In the genomic region with DNA sequence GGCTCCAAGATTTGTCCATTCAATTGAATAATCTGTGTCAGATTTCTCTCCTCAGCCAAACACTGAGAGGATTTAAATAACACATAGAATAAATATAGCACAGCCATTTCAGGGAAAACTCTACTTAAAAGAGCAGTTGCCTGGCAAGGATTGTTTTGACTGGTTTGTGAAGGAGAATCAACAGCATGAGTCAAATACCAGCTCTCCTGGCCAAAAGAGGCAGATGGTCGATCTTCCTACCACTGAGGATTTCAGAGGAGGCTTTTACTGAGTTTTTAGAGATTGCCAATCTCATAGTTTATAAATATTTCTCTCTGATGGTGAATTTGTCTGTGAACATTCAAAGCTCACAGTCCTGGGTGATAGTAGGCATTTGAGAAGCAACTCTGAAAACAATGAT, we compare ENCODE assay signal across 14 mouse cellular contexts. TPM values are rescaled to one million over a fixed set of nuclear protein-coding genes. Genes with fewer than 3 reads are reported as not detected.
DNase-seq lines count a peak whose midpoint lies in the region; ATAC-seq lines count a peak whose summit lies in the region.
"Had no signal": no experiment of that assay in that cellular context is flagged by ENCODE, and none has a peak within 500 bp of the region (broad histone marks: within the 10 kb centered on the region; RNA-seq: fewer than 3 reads in every experiment).

No protein-coding gene starts in this region.

- no peak overlapping the region for H3K4me3 ChIP-seq in forebrain, embryonic 16.5 days (replicated peaks; ENCODE audit: low read length)
- H3K4me3 ChIP-seq in forebrain, embryonic 11.5 days (ENCODE audit: low read depth, low read length) = no peak overlapping the region
- H3K4me3 ChIP-seq in heart, embryonic 11.5 days (ENCODE audit: low read depth, low read length) = no peak overlapping the region
- H3K4me3 ChIP-seq: gastrocnemius, adult 2 months; limb, embryonic 13.5 days; myocyte had no signal

- H3K27ac ChIP-seq in forebrain, embryonic 16.5 days (ENCODE audit: low read length) = no peak overlapping the region
- no peak overlapping the region for H3K27ac ChIP-seq in forebrain, embryonic 11.5 days (ENCODE audit: low read depth, low read length)
- H3K27ac ChIP-seq in heart, embryonic 11.5 days (ENCODE audit: low read depth, low read length) = no peak overlapping the region
- H3K27ac ChIP-seq: gastrocnemius, adult 2 months; kidney, postnatal 0 days; limb, embryonic 13.5 days had no signal

- H3K4me2 ChIP-seq in forebrain, embryonic 16.5 days (ENCODE audit: low read length) = no peak overlapping the region
- no peak overlapping the region for H3K4me2 ChIP-seq in forebrain, embryonic 11.5 days (ENCODE audit: low read depth, low read length, severe bottlenecking)
- no peak overlapping the region for H3K4me2 ChIP-seq in heart, embryonic 11.5 days
- H3K4me2 ChIP-seq: limb, embryonic 13.5 days had no signal

- peak; percentile 51 for ATAC-seq in forebrain, embryonic 16.5 days
- no peak for ATAC-seq in forebrain, embryonic 11.5 days (replicated peaks; ENCODE audit: low FRiP score)
- ATAC-seq in heart, embryonic 11.5 days (replicated peaks; ENCODE audit: insufficient number of reproducible peaks, low FRiP score, low TSS enrichment) = no peak

- H3K36me3 ChIP-seq in forebrain, embryonic 16.5 days (ENCODE audit: control insufficient read depth, insufficient read depth) = no peaks in the 10 kb centered on the region
- no peaks in the 10 kb centered on the region for H3K36me3 ChIP-seq in forebrain, embryonic 11.5 days (ENCODE audit: control insufficient read depth, insufficient read depth, low read length)
- no peaks in the 10 kb centered on the region for H3K36me3 ChIP-seq in heart, embryonic 11.5 days (ENCODE audit: control insufficient read depth, insufficient read depth, low read length)
- H3K36me3 ChIP-seq: G1E; limb, embryonic 13.5 days had no signal

- DNase-seq in forebrain, embryonic 11.5 days (ENCODE audit: low spot score) = no peak
- DNase-seq in cerebellum, adult 9-10 months = peak; percentile 67
- peak; percentile 31 for DNase-seq in layer of hippocampus, adult 9-10 months (ENCODE audit: low spot score)
- DNase-seq in right cerebral cortex, postnatal 10 days (ENCODE audit: low spot score in 2 of 2) = peak; percentile 53 to 74
- no peak for DNase-seq in adipocyte (ENCODE audit: low spot score)
- no peak for DNase-seq in yolk sac, embryonic 10.5 days (ENCODE audit: low spot score)
- DNase-seq: gastrocnemius, adult 2 months; lung, adult 18-20 months had no signal

- H3K4me1 ChIP-seq in forebrain, embryonic 16.5 days (replicated peaks; ENCODE audit: control insufficient read depth, insufficient read depth, low read length) = peaks cover 9% of the 10 kb centered on the region
- no peaks in the 10 kb centered on the region for H3K4me1 ChIP-seq in forebrain, embryonic 11.5 days (replicated peaks; ENCODE audit: control insufficient read depth, insufficient read depth, low read length)
- no peaks in the 10 kb centered on the region for H3K4me1 ChIP-seq in heart, embryonic 11.5 days (ENCODE audit: control insufficient read depth, insufficient read depth, low read length)

- H3K27me3 ChIP-seq in forebrain, embryonic 16.5 days (replicated peaks; ENCODE audit: control insufficient read depth, insufficient read depth, low read length) = no peaks in the 10 kb centered on the region; the same call in 1 of the 2 replicates
- H3K27me3 ChIP-seq in forebrain, embryonic 11.5 days (ENCODE audit: control insufficient read depth, insufficient read depth, low read length) = no peaks in the 10 kb centered on the region
- H3K27me3 ChIP-seq in heart, embryonic 11.5 days (ENCODE audit: control insufficient read depth, insufficient read depth, low read length) = no peaks in the 10 kb centered on the region

- no peak overlapping the region for H3K9ac ChIP-seq in forebrain, embryonic 16.5 days (replicated peaks; ENCODE audit: low read depth, low read length)
- no peak overlapping the region for H3K9ac ChIP-seq in forebrain, embryonic 11.5 days (ENCODE audit: low read length)
- no peak overlapping the region for H3K9ac ChIP-seq in heart, embryonic 11.5 days (ENCODE audit: low read depth, low read length)
- H3K9ac ChIP-seq: limb, embryonic 13.5 days had no signal

- WGBS in forebrain, embryonic 16.5 days = 55% methylated on average over 1 of the region's 1 CpGs
- WGBS in forebrain, embryonic 11.5 days = 89% methylated on average over 1 of the region's 1 CpGs
- 64% methylated on average over 1 of the region's 1 CpGs for WGBS in heart, embryonic 11.5 days (ENCODE audit: insufficient replicate concordance)

- H3K9me3 ChIP-seq in forebrain, embryonic 16.5 days (ENCODE audit: control insufficient read depth, low read length) = no peaks in the 10 kb centered on the region
- no peaks in the 10 kb centered on the region for H3K9me3 ChIP-seq in forebrain, embryonic 11.5 days (ENCODE audit: control insufficient read depth, low read length)
- no peaks in the 10 kb centered on the region for H3K9me3 ChIP-seq in heart, embryonic 11.5 days (replicated peaks; ENCODE audit: control insufficient read depth, low read length)
- H3K9me3 ChIP-seq: G1E; limb, embryonic 13.5 days had no signal

RNA-seq across cellular contexts. Expression of a gene that starts 41.9 kb away (rescaled TPM):
- polyA plus RNA-seq in forebrain, embryonic 16.5 days (2015; fragmentation: Nextera tagmentation; extraction: Ambion mirVana) = 15.8 and 17.8 TPM in 2 replicates
- 33.3 and 34.0 TPM in 2 replicates for polyA plus RNA-seq in forebrain, embryonic 11.5 days (2014; fragmentation: Nextera tagmentation; extraction: Ambion mirVana)
- 8.8 and 9.9 TPM in 2 replicates for polyA plus RNA-seq in heart, embryonic 11.5 days (2014; fragmentation: Nextera tagmentation; extraction: Ambion mirVana)

RNA-seq across cellular contexts. Expression of a gene that starts 42.2 kb away (rescaled TPM):
- 8.5 and 9.4 TPM in 2 replicates for polyA plus RNA-seq in forebrain, embryonic 16.5 days (2015; fragmentation: Nextera tagmentation; extraction: Ambion mirVana)
- polyA plus RNA-seq in forebrain, embryonic 11.5 days (2014; fragmentation: Nextera tagmentation; extraction: Ambion mirVana) = 15.5 and 15.7 TPM in 2 replicates
- polyA plus RNA-seq in heart, embryonic 11.5 days (2014; fragmentation: Nextera tagmentation; extraction: Ambion mirVana) = 8.3 and 8.6 TPM in 2 replicates

Comparison
In these comparisons a context has a peak if more than half of its experiments do, and no peak if none do; other contexts are left out.
1. DNase-seq: peak in cerebellum, adult 9-10 months (single experiment), layer of hippocampus, adult 9-10 months (single experiment) and right cerebral cortex, postnatal 10 days (2 of 2); none in forebrain, embryonic 11.5 days (single experiment), adipocyte (single experiment) and yolk sac, embryonic 10.5 days (single experiment).